Mouse (Mus musculus): ENCODE measurements around the gene Hist1h2bg.

Gene Hist1h2bg

DNA sequence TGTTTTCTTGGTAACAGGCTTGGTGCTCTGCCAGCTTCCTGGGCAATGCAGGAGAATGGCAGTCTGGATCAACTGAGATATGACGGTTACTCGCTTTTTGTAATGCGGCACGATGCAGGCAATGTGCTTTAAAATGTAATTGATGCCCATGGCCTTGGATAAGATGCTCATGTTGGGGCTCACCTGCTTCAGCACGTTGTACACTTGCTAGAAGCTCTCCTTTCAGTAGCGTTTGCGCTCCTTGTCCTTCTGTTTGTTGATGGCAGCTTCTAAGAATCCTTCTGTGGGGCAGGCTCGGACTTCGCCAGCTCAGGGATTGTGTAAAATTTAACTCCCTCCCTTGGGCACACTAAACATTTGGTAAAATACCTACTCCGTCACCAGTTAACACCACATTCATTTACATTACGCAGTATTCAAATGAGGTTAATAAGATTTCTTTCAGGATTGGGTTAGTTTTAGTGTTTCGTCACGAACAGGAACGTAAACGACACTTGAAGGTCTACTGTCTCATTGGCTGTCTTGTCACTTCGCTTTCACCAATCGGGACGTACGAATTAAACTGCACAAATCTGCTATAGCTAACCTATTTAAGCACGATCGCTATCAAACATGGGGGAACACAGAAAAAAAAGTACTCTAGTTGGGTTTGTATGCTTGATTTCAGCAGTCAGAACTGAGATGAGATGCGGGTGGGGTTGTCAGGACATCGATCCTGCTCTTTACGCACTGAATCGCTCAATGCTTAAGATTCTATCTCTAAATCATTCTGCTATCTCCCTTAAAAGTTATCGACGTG is 49.7 kb downstream of the Hist1h2bg start, which contains the start of gene Hist1h2be:
Hist1h2be (minus strand) TSS at position 392 of the 799 bp plus-strand sequence.
- DNase-seq (ENCODE audit: low spot score): peak; percentile 89

Measured in yolk sac, embryonic 10.5 days (tissue).